Mouse (Mus musculus) G1E (cell line): ENCODE data around the gene Kri1. TPM values are rescaled to one million over a fixed set of nuclear protein-coding genes. Genes with fewer than 3 reads are reported as not detected.
A peak's percentile ranks its signal among the peaks of the same experiment; 100 is the strongest.

Experiments used
- ATAC-seq: 2 replicates; pipeline ENCODE4 v1.8.0; 2016; ENCODE audit warnings: mild to moderate bottlenecking; ENCODE audit not compliant: insufficient number of reproducible peaks, poor library complexity, low FRiP score, severe bottlenecking; ENCODE audit errors: extremely low read depth
- DNase-seq: peaks from one replicate; pipeline ENCODE4 v3.0.0; 2012; ENCODE audit warnings: low spot score
- H3K27me3 ChIP-seq: 2 replicates; pipeline ENCODE4 v1.6.1; 2012; ENCODE audit warnings: mild to moderate bottlenecking, low read length, inconsistent platforms; ENCODE audit not compliant: insufficient read depth
- H3K36me3 ChIP-seq: replicated peaks from 2 replicates; pipeline ENCODE3; 2012; ENCODE audit warnings: mild to moderate bottlenecking, inconsistent platforms
- H3K4me1 ChIP-seq: 2 replicates; pipeline ENCODE4 v1.6.1; 2012; ENCODE audit warnings: low read depth, low read length, inconsistent platforms, mixed read lengths; ENCODE audit not compliant: insufficient read depth
- H3K4me3 ChIP-seq: 2 replicates; pipeline ENCODE4 v1.5.1; 2012; ENCODE audit warnings: low read depth, mild to moderate bottlenecking, inconsistent platforms, low read length, moderate library complexity, mixed read lengths
- H3K9me3 ChIP-seq: replicated peaks from 2 replicates; pipeline ENCODE4 v1.6.1; 2012; ENCODE audit warnings: inconsistent platforms
- CTCF ChIP-seq: IDR thresholded peaks from 2 replicates; pipeline ENCODE4 v1.5.1; 2012; ENCODE audit warnings: low read depth, low read length, inconsistent platforms, mixed read lengths
- GATA1 ChIP-seq: IDR thresholded peaks from 2 replicates; pipeline ENCODE4 v1.6.1; 2012; ENCODE audit warnings: borderline replicate concordance, low read length, inconsistent platforms, mixed read lengths
- GATA2 ChIP-seq: IDR thresholded peaks from 2 replicates; pipeline ENCODE4 v1.6.1; 2012; ENCODE audit warnings: low read depth, low read length, inconsistent platforms, borderline replicate concordance
- POLR2AphosphoS5 ChIP-seq: IDR thresholded peaks from 2 replicates; pipeline ENCODE4 v1.6.1; 2012; ENCODE audit warnings: low read depth, low read length, inconsistent platforms; ENCODE audit not compliant: insufficient replicate concordance
- TAL1 ChIP-seq: conservative IDR thresholded peaks from 2 replicates; pipeline ENCODE4 v1.6.1; 2012; ENCODE audit warnings: low read depth, low read length, inconsistent platforms, mixed read lengths
- polyA plus RNA-seq: library from polyadenylated mRNA; stranded (reverse); fragments of >175 nt; gene quantifications from 2 replicates; pipeline ENCODE4 v1.2.3, GENCODE M21; 2012
- total RNA-seq, 2 experiments: library from RNA; stranded (forward) in 1 of 2; stranded (reverse) in 1 of 2; fragments of 200-1000 nt in 1 of 2; fragments of >200 nt in 1 of 2; fragmentation: Nextera tagmentation in 1 of 2; gene quantifications; 2 replicates each; pipeline ENCODE4 v1.2.3; 2014 to 2017

Gene Kri1
- total and polyA plus RNA-seq, 3 experiments = 45.4 to 89.3 (median 56.6) TPM

GRCm38 (mm10) chr9:21241343-21241742, 46.4 kb downstream of the Kri1 start:
- Histone ChIP-seq H3K4me1 (peaks cover 56% of the 10 kb centered on the region), H3K36me3 (peaks cover 24% of the 10 kb centered on the region), H3K27me3 (peaks cover 21% of the 10 kb centered on the region), H3K9me3 (peaks cover 13% of the 10 kb centered on the region), H3K4me3 (no peak overlapping the region)
- TF ChIP-seq CTCF (peak; percentile 93), TAL1 (no peak)
- peak; percentile 75 for DNase-seq
- ATAC-seq = no peak

- TF ChIP-seq POLR2AphosphoS5 = no peak
- no peak for TF ChIP-seq CTCF
- DNase-seq (no peak), ATAC-seq (no peak)
- Histone ChIP-seq H3K4me3 (peak overlapping the region; percentile 88), H3K36me3 (peaks cover 42% of the 10 kb centered on the region), H3K9me3 (peaks cover 8% of the 10 kb centered on the region), H3K4me1 (peaks cover 62% of the 10 kb centered on the region), H3K27me3 (peaks cover 8% of the 10 kb centered on the region)
Observed at GRCm38 (mm10) chr9:21239465-21239848, 48.3 kb downstream of the Kri1 start.

GRCm38 (mm10) chr9:21238733-21239464, 48.9 kb downstream of the Kri1 start, which contains the start of gene Keap1:
Gene Keap1 (minus strand): TSS chr9:21239361.
- ATAC-seq (peak; percentile 48; the same call in 1 of the 2 replicates), DNase-seq (peak; percentile 91)
- no peak for TF ChIP-seq TAL1
- TF ChIP-seq CTCF = no peak
- TF ChIP-seq GATA1 = no peak
- no peak for TF ChIP-seq GATA2
- TF ChIP-seq POLR2AphosphoS5 = no peak
- Histone ChIP-seq H3K9me3 (peaks cover 2% of the 10 kb centered on the region), H3K4me3 (peak within 1 kb of the TSS; percentile 88), H3K27me3 (peaks cover 2% of the 10 kb centered on the region), H3K4me1 (peaks cover 56% of the 10 kb centered on the region), H3K36me3 (peaks cover 48% of the 10 kb centered on the region)

- H3K27me3 ChIP-seq = no peaks in the 10 kb centered on the region
- peaks cover 61% of the 10 kb centered on the region for H3K4me1 ChIP-seq
- DNase-seq (no peak), ATAC-seq (no peak)
- H3K9me3 ChIP-seq = no peaks in the 10 kb centered on the region
- TF ChIP-seq POLR2AphosphoS5 (no peak), TAL1 (no peak), GATA1 (no peak), CTCF (no peak), GATA2 (no peak)
- peak overlapping the region; percentile 88 for H3K4me3 ChIP-seq
- peaks cover 55% of the 10 kb centered on the region for H3K36me3 ChIP-seq
Observed at GRCm38 (mm10) chr9:21238004-21238732, 49.6 kb downstream of the Kri1 start.

GRCm38 (mm10) chr9:21237368-21238003, 50.3 kb downstream of the Kri1 start:
- Histone ChIP-seq H3K4me3 (peak overlapping the region; percentile 88), H3K9me3 (no peaks in the 10 kb centered on the region), H3K27me3 (no peaks in the 10 kb centered on the region), H3K4me1 (peaks cover 62% of the 10 kb centered on the region), H3K36me3 (peaks cover 62% of the 10 kb centered on the region)
- ATAC-seq = peak; percentile 43
- TF ChIP-seq CTCF (0 out of 2 replicates have a peak, but pooled peaks have one; percentile 22), POLR2AphosphoS5 (no peak)
- peak; percentile 69 for DNase-seq

- no peaks in the 10 kb centered on the region for H3K9me3 ChIP-seq
- H3K27me3 ChIP-seq = no peaks in the 10 kb centered on the region
- peaks cover 64% of the 10 kb centered on the region for H3K36me3 ChIP-seq
- peaks cover 66% of the 10 kb centered on the region for H3K4me1 ChIP-seq
- no peak for ATAC-seq
- TF ChIP-seq GATA2 (no peak), POLR2AphosphoS5 (no peak), GATA1 (no peak), CTCF (no peak), TAL1 (no peak)
- no peak for DNase-seq
- H3K4me3 ChIP-seq = peak overlapping the region; percentile 88
Observed at GRCm38 (mm10) chr9:21236991-21237367, 50.8 kb downstream of the Kri1 start.
